Mouse (Mus musculus) limb, embryonic 14.5 days (tissue): ENCODE measurements at regions not wholly inside any gene's neighbourhood (a gene's known extent, or its start where the extent isn't known, plus 50 kb on each side); places are given as distances from the start of the nearest gene placed in this dataset.

Source experiments
- ATAC-seq: fragments of 200-750 bp; cut with Nextera tagmentation; 2 replicates; pipeline ENCODE4 v1.8.0; 2017; ENCODE audit warnings: low read depth, moderate number of reproducible peaks, moderate TSS enrichment; ENCODE audit not compliant: low FRiP score
- DNase-seq: peaks from one replicate; pipeline ENCODE4 v3.0.0-alpha.2; 2015; ENCODE audit warnings: low spot score
- H3K27ac ChIP-seq: fragments of 300-500 bp; sonication (generic); replicated peaks from 2 replicates; pipeline ENCODE4 v1.5.1; 2014; ENCODE audit warnings: low read depth, mild to moderate bottlenecking, low read length, moderate library complexity, mixed read lengths
- H3K27me3 ChIP-seq: fragments of 300-500 bp; sonication (generic); 2 replicates; pipeline ENCODE4 v1.6.1; 2014; ENCODE audit warnings: low read length, mixed read lengths; ENCODE audit not compliant: control insufficient read depth, insufficient read depth
- H3K36me3 ChIP-seq: fragments of 300-500 bp; sonication (generic); 2 replicates; pipeline ENCODE4 v1.6.1; 2014; ENCODE audit warnings: mild to moderate bottlenecking, low read length, moderate library complexity, mixed read lengths; ENCODE audit not compliant: control insufficient read depth, insufficient read depth
- H3K4me1 ChIP-seq: fragments of 300-500 bp; sonication (generic); 2 replicates; pipeline ENCODE4 v1.6.1; 2014; ENCODE audit warnings: antibody characterized with exemption, low read length, mixed read lengths; ENCODE audit not compliant: control insufficient read depth, insufficient read depth
- H3K4me2 ChIP-seq: fragments of 300-500 bp; sonication (generic); replicated peaks from 2 replicates; pipeline ENCODE4 v1.6.1; 2014; ENCODE audit warnings: low read depth, mild to moderate bottlenecking, low read length, moderate library complexity; ENCODE audit not compliant: severe bottlenecking
- H3K4me3 ChIP-seq: fragments of 300-500 bp; sonication (generic); replicated peaks from 2 replicates; pipeline ENCODE4 v1.5.1; 2014; ENCODE audit warnings: low read length
- H3K9ac ChIP-seq: fragments of 300-500 bp; sonication (generic); 2 replicates; pipeline ENCODE4 v1.6.1; 2014; ENCODE audit warnings: mild to moderate bottlenecking, low read depth, low read length, moderate library complexity; ENCODE audit not compliant: severe bottlenecking
- H3K9me3 ChIP-seq: fragments of 300-500 bp; sonication (generic); 2 replicates; pipeline ENCODE4 v1.6.1; 2016; ENCODE audit warnings: low read length; ENCODE audit not compliant: control insufficient read depth
- POLR2A ChIP-seq: fragments of 200-500 bp; IDR thresholded peaks from 2 replicates; pipeline ENCODE4 v1.8.0; 2012; ENCODE audit warnings: inconsistent platforms, mild to moderate bottlenecking, moderate library complexity, borderline replicate concordance; ENCODE audit not compliant: insufficient read depth, insufficient read length; ENCODE audit errors: extremely low read depth
- WGBS: fragments of 180-500 bp; shearing (Covaris S2); extraction: QIAGEN DNeasy Blood & Tissue Kit; methylation state at CpG from one replicate; pipeline ENCODE4 v1.1.7; 2014; 5-methylcytosine and 5-hydroxymethylcytosine counted together

DNA sequence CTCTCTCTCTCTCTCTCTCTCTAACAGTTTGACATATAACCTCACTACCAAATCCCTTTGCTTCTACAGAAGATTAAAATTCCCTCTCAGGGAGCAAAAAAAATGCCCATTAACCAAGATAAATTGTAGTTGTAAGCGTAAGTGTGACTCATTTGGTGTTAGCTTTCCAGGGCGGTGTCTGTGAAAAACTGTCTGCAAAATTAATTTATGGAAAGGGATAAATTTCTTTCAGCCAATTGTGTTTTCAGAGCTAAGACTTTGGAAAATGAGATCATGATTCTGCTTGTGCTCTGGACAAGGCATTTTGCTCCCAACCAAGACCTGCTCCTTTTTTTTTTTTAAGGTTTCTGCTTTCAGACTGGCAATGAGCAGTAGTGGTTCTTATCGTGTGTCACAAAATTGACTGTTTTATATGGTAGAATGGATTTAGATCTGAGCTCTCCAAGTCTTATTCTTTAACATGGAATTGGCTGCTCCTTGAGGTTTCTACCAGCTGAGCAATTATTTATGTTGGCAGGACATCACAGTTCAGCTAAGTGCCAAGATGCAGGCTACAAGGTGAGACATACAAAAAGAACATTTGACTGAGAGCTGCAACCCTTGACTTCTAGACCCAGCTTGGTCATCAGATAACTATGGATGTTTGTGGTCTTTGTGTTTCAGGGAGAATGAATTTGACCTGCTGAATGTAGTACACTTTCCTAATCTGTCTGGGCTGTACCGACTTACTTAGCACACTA, 130.8 kb upstream of the S100g start:
- no peaks in the 10 kb centered on the region for H3K27me3 ChIP-seq
- no peak overlapping the region for H3K27ac ChIP-seq
- no peak for DNase-seq
- H3K4me2 ChIP-seq = no peak overlapping the region
- H3K36me3 ChIP-seq = no peaks in the 10 kb centered on the region
- no peak for TF ChIP-seq POLR2A
- no peaks in the 10 kb centered on the region for H3K4me1 ChIP-seq
- WGBS = 72% methylated on average over 4 of the region's 4 CpGs
- H3K9ac ChIP-seq = no peak overlapping the region
- ATAC-seq = no peak
- H3K4me3 ChIP-seq = no peak overlapping the region
- H3K9me3 ChIP-seq = no peaks in the 10 kb centered on the region
